Mouse (Mus musculus): ENCODE measurements around the gene Ltbp1. TPM values are rescaled to one million over a fixed set of nuclear protein-coding genes. Genes with fewer than 3 reads are reported as not detected.

The Ltbp1 gene
- total and polyA plus RNA-seq, 3 experiments: 2.3 to 6.4 (median 2.5) TPM

DNA sequence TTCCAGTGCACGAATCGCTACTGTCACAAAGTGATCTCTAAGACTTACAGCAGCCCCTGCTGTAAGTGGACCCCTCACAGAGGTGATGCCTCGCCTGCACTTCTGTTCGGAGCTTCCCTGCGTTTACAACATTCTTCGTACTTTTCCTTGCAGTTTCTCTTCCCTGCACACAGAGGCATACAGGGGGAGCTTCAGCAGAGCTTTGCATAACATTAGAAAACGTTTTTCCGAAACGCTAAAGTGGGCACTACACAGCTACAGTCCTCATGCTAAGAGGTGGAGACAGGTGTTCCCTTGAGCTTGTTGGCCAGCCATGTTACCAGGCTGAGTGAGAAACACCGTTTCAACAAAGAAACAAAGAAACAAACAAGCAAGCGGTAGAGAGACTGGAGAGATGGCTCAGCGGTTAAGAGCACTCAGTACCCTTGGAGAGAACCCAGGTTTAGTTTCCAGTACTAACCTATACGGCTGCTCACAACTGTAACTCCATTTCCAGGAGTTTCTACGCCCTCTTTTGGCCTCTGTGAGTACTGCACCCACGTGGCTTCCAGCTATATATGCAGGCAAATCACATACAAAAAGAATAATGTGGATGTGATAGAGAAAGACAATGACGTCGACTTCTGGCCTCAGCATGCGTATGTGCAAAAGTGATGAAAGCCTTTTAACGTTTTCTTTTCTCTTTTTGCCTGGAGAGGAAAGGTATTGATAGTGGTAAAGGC is 69.8 kb downstream of the Ltbp1 start:
- H3K9me3 ChIP-seq (replicated peaks; ENCODE audit: low read length): peaks cover under 1% of the 10 kb centered on the region
- no peak overlapping the region for H3K9ac ChIP-seq (ENCODE audit: insufficient read depth, low read depth)
- no peak overlapping the region for H3K27ac ChIP-seq (ENCODE audit: insufficient read depth, low read depth)
- dilution Hi-C loops (cut with MboI; ENCODE audit: extremely low pct_ligation_motif_present, extremely low pct_unique_long_range_greater_than_20kb, low sequenced_read_pairs) (no loop called here), in situ Hi-C loops (cut with MboI; ENCODE audit: low pct_ligation_motif_present, low pct_unique_long_range_greater_than_20kb, low sequenced_read_pairs) (no loop called here)
- no peaks in the 10 kb centered on the region for H3K4me1 ChIP-seq (ENCODE audit: control insufficient read depth in 1 of 2, insufficient read depth in 2 of 2)
- TF ChIP-seq MEF2A (IDR thresholded peaks at IDR 0.05; ENCODE audit: borderline replicate concordance, low read depth, low read length) (no peak), KAT2A (IDR thresholded peaks at IDR 0.05; ENCODE audit: insufficient replicate concordance, low read length) (no peak), PAX5 (IDR thresholded peaks at IDR 0.05; ENCODE audit: low read length) (no peak), MAZ (IDR thresholded peaks at IDR 0.05; ENCODE audit: low read depth, low read length) (no peak), ZKSCAN1 (IDR thresholded peaks at IDR 0.05; ENCODE audit: borderline replicate concordance, low read depth, low read length) (no peak), SIN3A (IDR thresholded peaks at IDR 0.05; ENCODE audit: low read length) (no peak), MAX (IDR thresholded peaks at IDR 0.05; ENCODE audit: low read length) (peak; percentile 34; the same call in 1 of the 2 replicates), POLR2A (IDR thresholded peaks at IDR 0.05; ENCODE audit: low read depth, low read length) (no peak), POLR2AphosphoS2 (IDR thresholded peaks at IDR 0.05; ENCODE audit: low read depth, low read length) (no peak), ZNF384 (IDR thresholded peaks at IDR 0.05; ENCODE audit: low read depth, low read length) (no peak), UBTF (IDR thresholded peaks at IDR 0.05; ENCODE audit: low read depth, low read length) (no peak), TCF12 (IDR thresholded peaks at IDR 0.05; ENCODE audit: low read depth, low read length) (no peak), ELF1 (IDR thresholded peaks at IDR 0.05; ENCODE audit: low read depth, low read length) (no peak), GABPA (IDR thresholded peaks at IDR 0.05; ENCODE audit: insufficient replicate concordance, low read depth, low read length) (no peak), MYC (IDR thresholded peaks at IDR 0.05; ENCODE audit: low read depth, low read length) (0 out of 2 replicates have a peak, but pooled peaks have one; percentile 55), BHLHE40 (IDR thresholded peaks at IDR 0.05; ENCODE audit: low read depth, low read length) (no peak), MAFK (IDR thresholded peaks at IDR 0.05; ENCODE audit: insufficient replicate concordance, low read length) (no peak), ZC3H11A (IDR thresholded peaks at IDR 0.05; ENCODE audit: low read depth, low read length) (no peak), TBP (conservative IDR thresholded peaks at IDR 0.05; ENCODE audit: low read depth, low read length) (no peak), EP300 (IDR thresholded peaks at IDR 0.05; ENCODE audit: low read length) (no peak), NELFE (IDR thresholded peaks at IDR 0.05; ENCODE audit: low read depth, low read length) (no peak), CTCF (conservative IDR thresholded peaks at IDR 0.05 in 1 of 2, IDR thresholded peaks at IDR 0.05 in 1 of 2; ENCODE audit: low read depth in 2 of 2, low read length in 2 of 2) (peak; percentile 44 to 56), CHD1 (IDR thresholded peaks at IDR 0.05; ENCODE audit: low read depth, low read length) (no peak), JUND (conservative IDR thresholded peaks at IDR 0.05; ENCODE audit: low read depth, low read length) (no peak), SMC3 (IDR thresholded peaks at IDR 0.05; ENCODE audit: low read depth, low read length) (peak; percentile 48), E2F4 (IDR thresholded peaks at IDR 0.05; ENCODE audit: insufficient replicate concordance, low read depth, low read length) (no peak), JUN (IDR thresholded peaks at IDR 0.05; ENCODE audit: insufficient read depth, low read depth, low read length) (no peak), RAD21 (IDR thresholded peaks at IDR 0.05; ENCODE audit: low read depth, low read length) (peak; percentile 49), CHD2 (IDR thresholded peaks at IDR 0.05; ENCODE audit: low read length) (no peak)
- no peaks in the 10 kb centered on the region for H3K79me2 ChIP-seq (replicated peaks; ENCODE audit: control insufficient read depth, extremely low read depth, insufficient read depth, poor library complexity, severe bottlenecking)
- no peak overlapping the region for H3K4me2 ChIP-seq (ENCODE audit: insufficient read depth, low read depth, poor library complexity, severe bottlenecking)
- no peaks in the 10 kb centered on the region for H3K36me3 ChIP-seq (replicated peaks in 1 of 2; ENCODE audit: control insufficient read depth in 1 of 2, insufficient read depth in 1 of 2, low read length in 1 of 2)
- H3K4me3 ChIP-seq (replicated peaks in 1 of 3; ENCODE audit: low read depth in 2 of 3, low read length in 2 of 3, poor library complexity in 1 of 3): no peak overlapping the region
- no peaks in the 10 kb centered on the region for H3K27me3 ChIP-seq (replicated peaks)
- DNase-seq (ENCODE audit: extremely low read depth): peak; percentile 37

All from CH12.LX (cell line).